Comparison of ENCODE assay signal across 25 mouse cellular contexts in the genomic region with DNA sequence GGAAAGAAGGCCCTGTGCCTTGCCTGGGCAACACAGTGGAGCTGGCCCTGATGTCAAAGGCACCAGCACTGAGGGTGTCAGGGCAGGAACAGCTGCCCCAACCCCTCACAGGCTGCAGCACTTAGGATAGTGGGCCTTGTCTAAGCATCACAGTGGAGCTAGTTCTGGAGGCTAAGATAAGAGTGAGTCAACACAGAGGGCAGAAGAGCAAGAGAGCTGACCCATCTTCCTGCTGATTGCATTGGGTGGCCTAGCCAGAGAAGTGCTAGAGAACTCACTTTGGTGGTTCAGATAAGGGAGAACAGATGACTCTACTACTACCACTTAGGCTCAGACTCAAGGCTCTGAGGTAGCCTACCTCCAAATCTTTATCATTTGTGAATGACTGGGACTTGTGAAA.
DNase-seq lines count a peak whose midpoint lies in the region; ATAC-seq and TF ChIP-seq lines count a peak whose summit lies in the region.
"Had no signal": no experiment of that assay in that cellular context is flagged by ENCODE, and none has a peak within 500 bp of the region (broad histone marks: within the 10 kb centered on the region; RNA-seq: fewer than 3 reads in every experiment).

No protein-coding gene starts in this region.

- TF ChIP-seq CTCF in G1E (IDR thresholded peaks at IDR 0.05; ENCODE audit: low read depth, low read length): no peak

- no peaks in the 10 kb centered on the region for H3K4me1 ChIP-seq in forebrain, embryonic 10.5 days
- H3K4me1 ChIP-seq in forebrain, embryonic 15.5 days: no peaks in the 10 kb centered on the region
- no peaks in the 10 kb centered on the region for H3K4me1 ChIP-seq in hindbrain, embryonic 11.5 days (replicated peaks; ENCODE audit: control insufficient read depth, insufficient read depth, low read length)
- no peaks in the 10 kb centered on the region for H3K4me1 ChIP-seq in hindbrain, embryonic 13.5 days (replicated peaks)
- H3K4me1 ChIP-seq in G1E (ENCODE audit: insufficient read depth, low read depth, low read length): peaks cover 14% of the 10 kb centered on the region
- H3K4me1 ChIP-seq in liver, embryonic 11.5 days (replicated peaks; ENCODE audit: control insufficient read depth, insufficient read depth, low read length): no peaks in the 10 kb centered on the region
- H3K4me1 ChIP-seq: embryonic facial prominence, embryonic 15.5 days; intestine, embryonic 15.5 days; lung, embryonic 15.5 days; midbrain, embryonic 10.5 days had no signal

- H3K27ac ChIP-seq in forebrain, embryonic 10.5 days: 0 out of 2 replicates have a peak overlapping the region, but pooled peaks have one; percentile 40
- no peak overlapping the region for H3K27ac ChIP-seq in forebrain, embryonic 15.5 days (replicated peaks)
- H3K27ac ChIP-seq in hindbrain, embryonic 11.5 days (ENCODE audit: low read depth, low read length): no peak overlapping the region
- no peak overlapping the region for H3K27ac ChIP-seq in hindbrain, embryonic 13.5 days
- H3K27ac ChIP-seq in liver, embryonic 11.5 days (ENCODE audit: low read depth, low read length): 0 out of 2 replicates have a peak overlapping the region, but pooled peaks have one; percentile 44
- H3K27ac ChIP-seq: embryonic facial prominence, embryonic 15.5 days; intestine, embryonic 15.5 days; left cerebral cortex, adult 2 months; lung, embryonic 15.5 days; midbrain, embryonic 10.5 days had no signal

- no peaks in the 10 kb centered on the region for H3K36me3 ChIP-seq in forebrain, embryonic 10.5 days (replicated peaks)
- no peaks in the 10 kb centered on the region for H3K36me3 ChIP-seq in forebrain, embryonic 15.5 days
- no peaks in the 10 kb centered on the region for H3K36me3 ChIP-seq in hindbrain, embryonic 11.5 days (ENCODE audit: control insufficient read depth, insufficient read depth, low read length)
- no peaks in the 10 kb centered on the region for H3K36me3 ChIP-seq in hindbrain, embryonic 13.5 days
- no peaks in the 10 kb centered on the region for H3K36me3 ChIP-seq in G1E (replicated peaks)
- H3K36me3 ChIP-seq in liver, embryonic 11.5 days (ENCODE audit: control insufficient read depth, insufficient read depth, low read length): no peaks in the 10 kb centered on the region
- H3K36me3 ChIP-seq: embryonic facial prominence, embryonic 15.5 days; intestine, embryonic 15.5 days; lung, embryonic 15.5 days; midbrain, embryonic 10.5 days had no signal

- peaks cover 4% of the 10 kb centered on the region; the same call in 1 of the 2 replicates for H3K27me3 ChIP-seq in forebrain, embryonic 10.5 days (ENCODE audit: poor library complexity, severe bottlenecking)
- no peaks in the 10 kb centered on the region for H3K27me3 ChIP-seq in forebrain, embryonic 15.5 days
- no peaks in the 10 kb centered on the region for H3K27me3 ChIP-seq in hindbrain, embryonic 11.5 days (ENCODE audit: control insufficient read depth, insufficient read depth, low read length)
- no peaks in the 10 kb centered on the region for H3K27me3 ChIP-seq in hindbrain, embryonic 13.5 days
- H3K27me3 ChIP-seq in G1E (ENCODE audit: insufficient read depth, low read length): no peaks in the 10 kb centered on the region
- H3K27me3 ChIP-seq in liver, embryonic 11.5 days (replicated peaks; ENCODE audit: control insufficient read depth, insufficient read depth, low read length): no peaks in the 10 kb centered on the region
- H3K27me3 ChIP-seq: embryonic facial prominence, embryonic 15.5 days; intestine, embryonic 15.5 days; lung, embryonic 15.5 days had no signal

- no peak overlapping the region for H3K9ac ChIP-seq in forebrain, embryonic 15.5 days (replicated peaks)
- H3K9ac ChIP-seq in hindbrain, embryonic 11.5 days (ENCODE audit: low read depth, low read length): no peak overlapping the region
- H3K9ac ChIP-seq in hindbrain, embryonic 13.5 days: no peak overlapping the region
- H3K9ac ChIP-seq in liver, embryonic 11.5 days (ENCODE audit: low read depth, low read length): no peak overlapping the region
- H3K9ac ChIP-seq: embryonic facial prominence, embryonic 15.5 days; intestine, embryonic 15.5 days; lung, embryonic 15.5 days had no signal

- no peak for DNase-seq in forebrain, embryonic 10.5 days (ENCODE audit: extremely low spot score, low spot score)
- no peak for DNase-seq in hindbrain, embryonic 11.5 days (ENCODE audit: low spot score)
- DNase-seq in G1E (ENCODE audit: low spot score): peak; percentile 69
- DNase-seq in liver, embryonic 11.5 days (ENCODE audit: low spot score): no peak
- no peak for DNase-seq in right cerebral cortex, postnatal 36 days (ENCODE audit: low spot score in 2 of 2)
- no peak for DNase-seq in adrenal gland, adult (ENCODE audit: inconsistent age in 2 of 2, low spot score in 1 of 2)
- DNase-seq: adrenal gland, adult 8-10 months; cerebellum, adult 11-12 months; cerebellum, postnatal 10 days; heart, postnatal 4 days; kidney, adult 8-10 months; kidney, postnatal 10 days; lung, postnatal 4 days; right cerebral cortex, postnatal 4 days; thymus, postnatal 36 days had no signal

- no peak overlapping the region for H3K4me2 ChIP-seq in forebrain, embryonic 15.5 days (replicated peaks)
- H3K4me2 ChIP-seq in hindbrain, embryonic 11.5 days (replicated peaks; ENCODE audit: low read depth, low read length): no peak overlapping the region
- no peak overlapping the region for H3K4me2 ChIP-seq in hindbrain, embryonic 13.5 days
- H3K4me2 ChIP-seq in liver, embryonic 11.5 days: no peak overlapping the region
- H3K4me2 ChIP-seq: embryonic facial prominence, embryonic 15.5 days; intestine, embryonic 15.5 days; lung, embryonic 15.5 days had no signal

- ATAC-seq in forebrain, embryonic 15.5 days (replicated peaks): no peak
- 0 out of 2 replicates have a peak, but pooled peaks have one; percentile 38 for ATAC-seq in hindbrain, embryonic 11.5 days (ENCODE audit: low FRiP score)
- ATAC-seq in hindbrain, embryonic 13.5 days (ENCODE audit: low FRiP score): no peak
- peak; percentile 99 for ATAC-seq in G1E (ENCODE audit: extremely low read depth, insufficient number of reproducible peaks, low FRiP score, poor library complexity, severe bottlenecking)
- ATAC-seq in liver, embryonic 11.5 days (replicated peaks; ENCODE audit: low FRiP score): peak; percentile 99
- ATAC-seq: CD4-positive, CD25-positive, alpha-beta regulatory T cell, adult 4 months; hindbrain, embryonic 16.5 days; intestine, embryonic 15.5 days had no signal

- no peaks in the 10 kb centered on the region for H3K9me3 ChIP-seq in forebrain, embryonic 10.5 days
- no peaks in the 10 kb centered on the region for H3K9me3 ChIP-seq in forebrain, embryonic 15.5 days
- no peaks in the 10 kb centered on the region for H3K9me3 ChIP-seq in hindbrain, embryonic 11.5 days (ENCODE audit: control insufficient read depth, low read length)
- H3K9me3 ChIP-seq in hindbrain, embryonic 13.5 days: no peaks in the 10 kb centered on the region
- no peaks in the 10 kb centered on the region for H3K9me3 ChIP-seq in G1E (replicated peaks)
- H3K9me3 ChIP-seq in liver, embryonic 11.5 days (ENCODE audit: control insufficient read depth, low read length): no peaks in the 10 kb centered on the region
- H3K9me3 ChIP-seq: embryonic facial prominence, embryonic 15.5 days; intestine, embryonic 15.5 days; lung, embryonic 15.5 days; midbrain, embryonic 10.5 days had no signal

- H3K4me3 ChIP-seq in forebrain, embryonic 10.5 days: no peak overlapping the region
- no peak overlapping the region for H3K4me3 ChIP-seq in forebrain, embryonic 15.5 days
- H3K4me3 ChIP-seq in hindbrain, embryonic 11.5 days (ENCODE audit: low read depth, low read length): no peak overlapping the region
- no peak overlapping the region for H3K4me3 ChIP-seq in hindbrain, embryonic 13.5 days
- H3K4me3 ChIP-seq in G1E (ENCODE audit: low read depth, low read length): peak overlapping the region; percentile 13; the same call in 1 of the 2 replicates
- H3K4me3 ChIP-seq in liver, embryonic 11.5 days (ENCODE audit: low read depth, low read length): no peak overlapping the region
- H3K4me3 ChIP-seq: embryonic facial prominence, embryonic 15.5 days; intestine, embryonic 15.5 days; left cerebral cortex, adult 2 months; lung, embryonic 15.5 days; midbrain, embryonic 10.5 days; myocyte had no signal

Comparison
In these comparisons a context has a peak if more than half of its experiments do, and no peak if none do; other contexts are left out.
1. H3K27ac ChIP-seq: peak in forebrain, embryonic 10.5 days (single experiment) and liver, embryonic 11.5 days (single experiment); none in forebrain, embryonic 15.5 days (single experiment), hindbrain, embryonic 11.5 days (single experiment) and hindbrain, embryonic 13.5 days (single experiment).
2. ATAC-seq: peak in hindbrain, embryonic 11.5 days (single experiment), G1E (single experiment) and liver, embryonic 11.5 days (single experiment); none in forebrain, embryonic 15.5 days (single experiment) and hindbrain, embryonic 13.5 days (single experiment).